Mouse (Mus musculus): ENCODE measurements at regions not wholly inside any gene's neighbourhood (a gene's known extent, or its start where the extent isn't known, plus 50 kb on each side); places are given as distances from the start of the nearest gene placed in this dataset.

- no peak for TF ChIP-seq GATA1 (IDR thresholded peaks at IDR 0.05; ENCODE audit: low read length)
- no peak for TF ChIP-seq TAL1 (IDR thresholded peaks at IDR 0.05; ENCODE audit: low read length)
Observed at GRCm38 (mm10) chr19:32926571-32926970, 169.3 kb downstream of the Pten start.
